Mouse (Mus musculus) lung, adult 2 months (tissue): Measurements from ENCODE around the gene Ptprk.

ENCODE experiments used
- CTCF ChIP-seq: fragments of 200-500 bp; IDR thresholded peaks from 2 replicates; pipeline ENCODE4 v1.5.1; 2011; ENCODE audit warnings: mild to moderate bottlenecking, low read length, control low read depth; ENCODE audit not compliant: insufficient read depth
- POLR2A ChIP-seq: fragments of 200-500 bp; IDR thresholded peaks from 2 replicates; pipeline ENCODE4 v1.6.1; 2011; ENCODE audit warnings: low read depth, mild to moderate bottlenecking, control low read depth, low read length, borderline replicate concordance; ENCODE audit errors: extremely low read depth

GRCm38 (mm10) chr10:28116982-28117381, 42.4 kb downstream of the Ptprk start:
- TF ChIP-seq CTCF (no peak), POLR2A (no peak)
